Mouse (Mus musculus) neural tube, embryonic 15.5 days (tissue): Measurements from ENCODE around the gene Hibch. TPM values are rescaled to one million over a fixed set of nuclear protein-coding genes. Genes with fewer than 3 reads are reported as not detected.
"Not testable (repeated sequence)": the region's sequence is repeated elsewhere in the genome, so short reads cannot be mapped to it uniquely, and the experiment has no call there.

Experiments used
- ATAC-seq: fragments of 200-750 bp; cut with Nextera tagmentation; 2 replicates; pipeline ENCODE4 v1.8.0; 2017; ENCODE audit warnings: mild to moderate bottlenecking, moderate TSS enrichment, moderate library complexity; ENCODE audit not compliant: low FRiP score
- H3K27ac ChIP-seq: fragments of 300-500 bp; sonication (generic); replicated peaks from 2 replicates; pipeline ENCODE4 v1.5.1; 2015; ENCODE audit warnings: mild to moderate bottlenecking, inconsistent platforms
- H3K27me3 ChIP-seq: fragments of 300-500 bp; sonication (generic); replicated peaks from 2 replicates; pipeline ENCODE4 v1.6.1; 2015; ENCODE audit warnings: inconsistent platforms
- H3K36me3 ChIP-seq: fragments of 300-500 bp; sonication (generic); 2 replicates; pipeline ENCODE4 v1.6.1; 2015; ENCODE audit warnings: inconsistent platforms
- H3K4me1 ChIP-seq: fragments of 300-500 bp; sonication (generic); 2 replicates; pipeline ENCODE4 v1.6.1; 2015; ENCODE audit warnings: inconsistent platforms
- H3K4me2 ChIP-seq: fragments of 300-500 bp; sonication (generic); 2 replicates; pipeline ENCODE4 v1.6.1; 2015; ENCODE audit warnings: inconsistent platforms, mild to moderate bottlenecking, moderate library complexity
- H3K4me3 ChIP-seq: fragments of 300-500 bp; sonication (generic); replicated peaks from 2 replicates; pipeline ENCODE4 v1.5.1; 2015; ENCODE audit warnings: mild to moderate bottlenecking, inconsistent platforms
- H3K9ac ChIP-seq: fragments of 300-500 bp; sonication (generic); replicated peaks from 2 replicates; pipeline ENCODE4 v1.6.1; 2015; ENCODE audit warnings: mild to moderate bottlenecking, inconsistent platforms
- H3K9me3 ChIP-seq: fragments of 300-500 bp; sonication (generic); replicated peaks from 2 replicates; pipeline ENCODE4 v1.6.1; 2016; ENCODE audit warnings: inconsistent platforms
- WGBS: fragments of 180-500 bp; shearing (Covaris S2); methylation state at CpG from one replicate; pipeline ENCODE4 v1.1.7; 2015; ENCODE audit warnings: mixed read lengths; 5-methylcytosine and 5-hydroxymethylcytosine counted together
- polyA plus RNA-seq: library from polyadenylated mRNA; unstranded; fragments of >200 nt; fragmentation: Nextera tagmentation; extraction: Ambion mirVana; gene quantifications from 2 replicates; pipeline ENCODE4 v1.2.1, GENCODE M21; 2015

Hibch gene
- polyA plus RNA-seq, 1 experiment from 2014 or later, result 30.9 TPM

DNA sequence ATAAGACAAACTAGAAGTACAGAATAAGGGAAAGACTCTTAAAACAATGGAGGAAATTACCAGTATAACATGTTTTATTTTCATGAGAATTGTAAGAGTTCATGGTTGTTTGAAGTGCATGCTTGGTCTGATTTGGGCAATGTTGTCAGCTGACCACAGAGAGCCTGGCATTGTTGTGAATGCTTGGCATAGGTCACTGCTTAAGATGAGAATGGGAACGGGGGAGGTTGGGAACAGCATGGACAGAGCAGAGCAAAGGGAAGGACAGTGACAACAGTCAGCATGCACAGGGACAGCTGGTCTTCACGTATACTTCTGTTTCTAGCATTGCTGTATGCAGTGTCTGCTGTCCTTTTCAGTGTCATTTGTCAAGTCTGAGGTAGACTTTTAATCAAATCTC lies 39.5 kb downstream of the Hibch start:
- Histone ChIP-seq H3K4me2 (no peak overlapping the region), H3K4me3 (no peak overlapping the region), H3K27me3 (no peaks in the 10 kb centered on the region), H3K27ac (no peak overlapping the region), H3K4me1 (no peaks in the 10 kb centered on the region), H3K36me3 (peaks cover 10% of the 10 kb centered on the region), H3K9ac (no peak overlapping the region), H3K9me3 (no peaks in the 10 kb centered on the region)
- WGBS, result 87% methylated on average over 2 of the region's 2 CpGs
- no peak for ATAC-seq

DNA sequence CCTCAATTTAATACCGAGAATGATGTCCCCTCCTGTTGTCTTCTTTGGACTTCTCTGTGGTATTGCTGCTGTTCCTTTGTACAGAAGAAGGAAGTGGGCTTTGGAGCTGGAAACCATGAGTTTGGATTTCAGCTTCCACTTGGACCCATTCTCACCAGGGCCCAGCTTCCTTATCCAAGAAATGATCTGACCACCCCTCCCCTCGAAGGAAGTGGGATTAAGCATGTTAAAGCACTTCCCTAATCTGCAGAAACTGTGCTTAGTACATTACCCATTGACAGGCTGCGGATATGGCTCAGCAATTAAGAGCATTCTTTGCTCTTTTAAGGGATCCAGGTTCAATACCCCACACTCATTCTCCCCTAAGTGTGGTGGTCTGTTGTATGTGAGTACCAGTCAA lies 65.1 kb downstream of the Hibch start:
- Histone ChIP-seq H3K4me2 (no peak overlapping the region), H3K9me3 (no peaks in the 10 kb centered on the region)
- 91% methylated on average over 3 of the region's 3 CpGs for WGBS

GRCm38 (mm10) chr1:52916655-52917054 lies 71.9 kb downstream of the Hibch start:
- Histone ChIP-seq H3K4me2 (no peak overlapping the region), H3K36me3 (no peaks in the 10 kb centered on the region), H3K27me3 (no peaks in the 10 kb centered on the region), H3K4me1 (no peaks in the 10 kb centered on the region), H3K9me3 (no peaks in the 10 kb centered on the region), H3K27ac (no peak overlapping the region), H3K9ac (no peak overlapping the region), H3K4me3 (no peak overlapping the region)
- 96% methylated on average over 2 of the region's 2 CpGs for WGBS
- no peak for ATAC-seq

More for the DNA sequence above, 65.1 kb downstream of the Hibch start:
- 0 out of 2 replicates have a peak, but pooled peaks cover 4% of the 10 kb centered on the region for H3K36me3 ChIP-seq
- no peak for ATAC-seq
- no peaks in the 10 kb centered on the region for H3K4me1 ChIP-seq
- no peak overlapping the region for H3K4me3 ChIP-seq
- H3K27ac ChIP-seq, result no peak overlapping the region
- H3K27me3 ChIP-seq, result no peaks in the 10 kb centered on the region
- no peak overlapping the region for H3K9ac ChIP-seq

- H3K9ac ChIP-seq, H3K9me3 ChIP-seq, ATAC-seq, H3K27ac ChIP-seq, H3K36me3 ChIP-seq, H3K4me3 ChIP-seq, H3K27me3 ChIP-seq, H3K4me2 ChIP-seq, H3K4me1 ChIP-seq: not testable (repeated sequence)
These were observed 74.2 kb downstream of the Hibch start for GRCm38 (mm10) chr1:52918897-52919296.

DNA sequence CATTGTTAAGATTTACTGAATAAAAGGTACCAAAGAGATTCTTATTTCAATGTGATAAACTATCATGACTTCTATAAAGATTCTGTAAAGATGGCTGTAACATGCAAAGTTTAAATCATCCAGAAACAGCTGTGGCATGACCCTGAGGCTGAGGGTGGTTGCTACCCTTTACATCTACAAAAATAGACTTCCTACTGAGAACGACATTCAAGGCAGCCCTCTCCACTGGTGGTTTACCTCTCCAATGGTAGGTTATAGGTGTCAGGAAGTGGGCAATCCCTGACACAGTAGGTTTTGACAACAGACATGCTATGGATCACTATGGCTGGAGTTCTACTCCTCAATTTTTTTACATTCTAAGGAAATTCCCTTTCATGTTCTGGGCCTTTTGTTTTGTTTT lies 79.8 kb downstream of the Hibch start:
- 100% methylated on average over 1 of the region's 1 CpGs for WGBS
- ATAC-seq, H3K9ac ChIP-seq, H3K9me3 ChIP-seq, H3K27ac ChIP-seq, H3K27me3 ChIP-seq, H3K4me2 ChIP-seq, H3K4me3 ChIP-seq, H3K36me3 ChIP-seq, H3K4me1 ChIP-seq: not testable (repeated sequence)

- no peaks in the 10 kb centered on the region for H3K4me1 ChIP-seq
- 92% methylated on average over 5 of the region's 5 CpGs for WGBS
- H3K27me3 ChIP-seq, result no peaks in the 10 kb centered on the region
- H3K36me3 ChIP-seq, result no peaks in the 10 kb centered on the region
- no peak overlapping the region for H3K4me3 ChIP-seq
- no peak for ATAC-seq
- H3K9me3 ChIP-seq, result no peaks in the 10 kb centered on the region
- no peak overlapping the region for H3K27ac ChIP-seq
- H3K9ac ChIP-seq, result no peak overlapping the region
- H3K4me2 ChIP-seq, result no peak overlapping the region
These were observed 89.8 kb downstream of the Hibch start for GRCm38 (mm10) chr1:52934494-52934893.

DNA sequence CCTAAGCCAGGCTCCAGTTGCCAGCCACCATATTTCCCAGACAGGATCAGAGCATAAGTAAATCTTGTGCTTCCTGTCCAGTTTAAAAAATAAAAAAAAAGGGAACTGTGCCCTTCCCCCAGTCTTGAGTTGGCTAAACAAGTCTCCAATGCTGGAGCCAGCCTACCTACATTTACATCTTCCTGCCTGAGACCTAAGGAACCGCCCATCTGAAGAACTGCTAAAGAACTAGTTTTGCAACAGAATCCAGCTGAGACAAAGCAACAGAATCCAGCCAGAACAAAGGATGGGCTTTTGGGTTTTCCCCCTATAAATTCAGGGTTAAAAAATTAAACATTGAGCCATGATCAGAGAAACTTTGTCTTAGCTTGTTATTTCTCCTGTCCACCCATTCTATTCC lies 94.3 kb downstream of the Hibch start:
- no peak overlapping the region for H3K4me2 ChIP-seq

DNA sequence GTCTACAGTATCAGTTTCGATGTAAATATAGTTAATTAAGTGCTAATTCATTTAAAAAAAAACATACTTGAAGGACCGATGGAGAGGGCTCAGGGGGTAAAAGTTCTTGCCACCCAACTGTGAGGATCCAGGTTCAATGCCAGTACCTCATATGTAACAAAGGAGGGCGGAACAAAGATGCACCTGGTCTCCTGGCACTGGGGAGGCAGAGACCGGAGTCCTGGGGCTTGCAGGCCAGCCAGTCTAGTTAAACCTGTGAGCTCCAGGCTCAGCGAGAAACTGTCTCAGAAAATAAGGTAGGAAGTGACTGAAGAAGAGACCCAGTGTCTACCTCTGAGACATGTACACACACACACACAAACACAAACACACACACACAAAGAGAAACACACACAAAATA lies 103.2 kb downstream of the Hibch start:
- H3K9ac ChIP-seq, result no peak overlapping the region
- H3K4me1 ChIP-seq, result peaks cover 10% of the 10 kb centered on the region
- no peak overlapping the region for H3K4me3 ChIP-seq
- no peak for ATAC-seq
- 88% methylated on average over 5 of the region's 5 CpGs for WGBS
- no peak overlapping the region for H3K27ac ChIP-seq
- no peak overlapping the region for H3K4me2 ChIP-seq
- no peaks in the 10 kb centered on the region for H3K36me3 ChIP-seq
- H3K9me3 ChIP-seq, result no peaks in the 10 kb centered on the region
- H3K27me3 ChIP-seq, result no peaks in the 10 kb centered on the region

More for the DNA sequence above, 94.3 kb downstream of the Hibch start:
- Histone ChIP-seq H3K27ac (no peak overlapping the region), H3K9ac (no peak overlapping the region), H3K36me3 (no peaks in the 10 kb centered on the region), H3K9me3 (no peaks in the 10 kb centered on the region), H3K27me3 (no peaks in the 10 kb centered on the region), H3K4me1 (no peaks in the 10 kb centered on the region), H3K4me3 (no peak overlapping the region)
- WGBS, result 97% methylated on average over 1 of the region's 1 CpGs
- ATAC-seq, result no peak

DNA sequence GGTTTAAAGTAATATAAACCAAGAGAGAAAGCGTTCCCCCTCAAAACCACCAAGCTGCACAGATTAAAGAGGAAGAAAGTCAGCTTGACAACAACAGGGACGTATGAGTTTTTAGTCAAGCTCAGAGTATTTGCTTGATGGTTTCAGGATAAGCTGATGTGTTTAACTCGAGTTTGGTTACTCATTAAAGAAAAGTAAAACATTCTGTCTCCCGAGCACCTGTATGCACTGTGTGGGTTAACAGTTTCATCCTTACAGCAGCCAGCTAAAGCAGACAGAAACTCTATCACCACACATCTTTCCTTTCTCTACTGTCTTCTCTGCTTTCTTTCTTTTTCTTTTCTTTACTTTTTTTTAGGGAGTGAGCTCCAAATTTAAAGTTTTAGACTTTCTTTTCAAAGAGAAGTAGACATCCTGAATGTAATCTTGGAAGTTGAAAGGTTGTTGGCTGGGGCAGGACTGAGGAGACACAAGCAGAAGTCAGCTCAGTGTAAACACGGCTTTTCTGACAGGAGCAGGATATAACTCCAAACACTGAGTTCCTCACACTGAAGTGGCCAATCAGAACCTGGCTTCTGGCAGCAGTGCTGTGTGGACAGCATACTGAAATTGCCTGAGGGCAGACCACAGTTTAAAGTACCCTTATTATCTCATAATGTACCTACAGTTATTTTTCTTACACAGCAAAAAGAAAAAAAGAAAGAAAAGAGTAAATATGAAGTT lies 106.6 kb downstream of the Hibch start:
- Histone ChIP-seq H3K4me1 (peaks cover 19% of the 10 kb centered on the region), H3K27me3 (no peaks in the 10 kb centered on the region), H3K4me2 (peak overlapping the region; percentile 96), H3K4me3 (no peak overlapping the region), H3K9me3 (no peaks in the 10 kb centered on the region), H3K9ac (no peak overlapping the region), H3K36me3 (no peaks in the 10 kb centered on the region), H3K27ac (no peak overlapping the region)
- 59% methylated on average over 5 of the region's 5 CpGs for WGBS
- no peak for ATAC-seq

- WGBS, result under 1% methylated on average over 5 of the region's 5 CpGs
- H3K27me3 ChIP-seq, result no peaks in the 10 kb centered on the region
- no peak overlapping the region for H3K27ac ChIP-seq
- H3K36me3 ChIP-seq, result no peaks in the 10 kb centered on the region
- peak overlapping the region; percentile 96 for H3K4me2 ChIP-seq
- H3K9ac ChIP-seq, result peak overlapping the region; percentile 65
- peaks cover 19% of the 10 kb centered on the region for H3K4me1 ChIP-seq
- H3K9me3 ChIP-seq, result no peaks in the 10 kb centered on the region
- ATAC-seq, result peak; percentile 40
- peak overlapping the region; percentile 63 for H3K4me3 ChIP-seq
These were observed 107.4 kb downstream of the Hibch start for GRCm38 (mm10) chr1:52952143-52952542.

DNA sequence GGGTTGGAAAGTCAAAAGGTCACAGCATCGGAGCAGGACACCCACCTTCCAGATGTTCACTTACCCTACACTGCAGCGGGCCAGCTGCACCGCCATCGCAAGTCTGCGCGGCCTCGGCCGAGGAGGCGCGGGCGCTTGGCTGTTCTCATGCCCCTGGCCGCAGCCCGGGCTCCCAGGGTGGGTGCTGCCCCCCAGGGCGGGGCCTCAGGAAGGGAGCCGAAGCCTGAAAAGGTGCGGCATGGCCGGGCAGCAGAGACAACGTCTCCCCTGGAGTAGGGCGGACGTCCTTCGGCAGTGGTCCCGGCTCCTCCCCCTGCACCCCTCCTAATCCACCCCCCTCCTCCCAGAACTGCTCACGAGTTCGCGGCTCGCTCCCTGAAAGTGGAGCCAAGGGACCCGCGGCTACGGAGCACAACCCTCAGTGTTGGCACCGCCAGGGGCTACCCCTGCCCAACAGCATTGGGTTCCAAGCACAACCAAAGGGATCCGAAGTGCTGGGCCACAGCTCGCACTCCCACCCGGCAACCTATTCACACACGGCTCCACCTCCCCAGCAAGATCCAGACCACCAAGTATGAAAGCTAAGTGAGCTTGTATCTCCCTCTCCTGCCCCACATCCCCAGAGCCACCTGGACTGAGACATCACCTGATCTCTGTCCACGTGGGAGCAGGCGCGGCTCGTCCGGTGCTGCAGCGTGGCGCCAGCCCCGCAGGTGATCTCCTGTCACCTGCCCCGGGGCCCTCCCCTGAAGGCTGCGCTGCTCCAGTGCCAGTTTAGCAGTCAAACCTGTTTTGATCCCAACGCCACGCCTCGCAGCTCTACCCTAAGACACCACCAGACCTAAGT lies 108.0 kb downstream of the Hibch start:
- under 1% methylated on average over 47 of the region's 47 CpGs for WGBS
- Histone ChIP-seq H3K27ac (no peak overlapping the region), H3K36me3 (no peaks in the 10 kb centered on the region), H3K4me1 (peaks cover 19% of the 10 kb centered on the region), H3K9me3 (no peaks in the 10 kb centered on the region), H3K4me2 (peak overlapping the region; percentile 96), H3K9ac (peak overlapping the region; percentile 65), H3K27me3 (no peaks in the 10 kb centered on the region), H3K4me3 (peak overlapping the region; percentile 63)
- peak; percentile 89 for ATAC-seq

- Histone ChIP-seq H3K9ac (no peak overlapping the region), H3K4me3 (peak overlapping the region; percentile 63), H3K9me3 (no peaks in the 10 kb centered on the region), H3K36me3 (no peaks in the 10 kb centered on the region), H3K27ac (no peak overlapping the region), H3K4me1 (peaks cover 19% of the 10 kb centered on the region), H3K27me3 (no peaks in the 10 kb centered on the region), H3K4me2 (peak overlapping the region; percentile 96)
- ATAC-seq, result peak; percentile 6; the same call in 1 of the 2 replicates
- 16% methylated on average over 4 of the region's 4 CpGs for whole genome bisulfite sequencing
These were observed 108.8 kb downstream of the Hibch start for GRCm38 (mm10) chr1:52953548-52953947.
